Mouse (Mus musculus): ENCODE measurements around the gene Cutc.
A peak's percentile ranks its signal among the peaks of the same experiment; 100 is the strongest.

Gene Cutc

GRCm38 (mm10) chr19:43753226-43753835, 535 bp downstream of the Cutc start:
- DNase-seq (ENCODE audit: low read depth, low spot score), result peak; percentile 92

DNA sequence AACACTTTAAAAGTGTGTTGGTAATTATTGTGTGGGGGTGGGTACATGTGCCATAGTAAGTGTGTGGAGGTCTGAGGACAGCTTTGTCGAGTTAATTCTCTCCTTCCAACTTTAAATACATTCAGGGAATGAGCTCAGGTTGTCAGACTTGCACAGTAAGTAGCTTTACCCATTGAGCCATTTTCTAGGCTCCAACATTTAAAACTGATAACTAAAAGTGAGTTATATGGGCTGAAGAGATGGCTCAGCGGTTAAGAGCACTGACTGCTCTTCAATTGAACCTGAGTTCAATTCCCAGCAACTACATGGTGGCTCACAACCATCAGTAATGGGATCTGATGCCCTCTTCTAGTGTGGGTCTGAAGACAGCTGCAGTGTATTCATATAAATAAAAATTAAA, 1.4 kb downstream of the Cutc start:
- DNase-seq (ENCODE audit: low read depth, low spot score), result no peak

DNA sequence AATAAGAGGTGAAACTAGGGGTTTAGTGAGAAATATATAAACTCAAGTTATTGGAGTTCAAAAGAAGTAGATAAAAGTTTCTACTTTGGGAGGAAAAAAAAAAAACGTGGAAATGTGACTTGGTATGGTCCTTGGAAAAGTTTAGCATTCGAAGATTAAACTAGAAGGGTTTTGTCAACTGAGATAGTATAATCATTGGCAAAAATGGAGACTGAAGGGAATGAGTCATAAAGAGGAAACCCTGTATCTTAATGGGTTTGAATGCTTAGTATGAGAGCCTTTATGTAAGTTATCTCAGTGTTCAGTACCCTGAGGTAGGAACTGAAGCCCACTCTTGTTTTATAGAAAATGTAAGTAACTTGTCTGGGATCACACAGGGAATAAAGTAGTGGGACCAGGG, 2.1 kb downstream of the Cutc start:
- DNase-seq (ENCODE audit: low read depth, low spot score), result no peak

DNA sequence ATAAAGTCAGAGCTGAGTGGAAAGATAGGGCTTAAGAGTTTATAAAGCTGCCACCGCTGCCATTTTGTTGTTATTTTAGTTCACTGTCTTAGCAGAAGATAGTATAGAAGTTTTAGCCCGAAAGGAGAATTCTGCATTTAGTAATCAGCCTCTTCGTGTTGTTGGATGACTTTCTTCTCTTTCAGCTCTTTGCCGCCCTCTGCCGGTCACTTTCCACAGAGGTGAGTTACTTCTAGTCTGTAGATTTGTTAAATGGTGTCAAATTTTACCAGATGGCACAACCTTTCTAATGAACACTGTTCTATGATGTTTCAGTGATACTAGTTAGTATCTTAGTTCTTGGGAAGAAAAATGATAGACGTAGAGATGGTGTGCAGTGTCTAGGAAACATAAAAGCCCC, 7.7 kb downstream of the Cutc start:
- DNase-seq (ENCODE audit: low read depth, low spot score), result peak; percentile 78

GRCm38 (mm10) chr19:43761543-43762256, 8.9 kb downstream of the Cutc start:
- DNase-seq (ENCODE audit: low read depth, low spot score), result peak; percentile 29

GRCm38 (mm10) chr19:43762410-43762809, 9.6 kb downstream of the Cutc start:
- DNase-seq (ENCODE audit: low read depth, low spot score), result no peak

- DNase-seq (ENCODE audit: low read depth, low spot score), result no peak
These were observed 13.7 kb downstream of the Cutc start for GRCm38 (mm10) chr19:43766451-43766850.

- no peak for DNase-seq (ENCODE audit: low read depth, low spot score)
These were observed 14.9 kb downstream of the Cutc start for GRCm38 (mm10) chr19:43767549-43768322.

- DNase-seq (ENCODE audit: low read depth, low spot score), result no peak
These were observed 16.7 kb downstream of the Cutc start for GRCm38 (mm10) chr19:43769366-43769960.

GRCm38 (mm10) chr19:43770584-43770983, 17.8 kb downstream of the Cutc start:
- DNase-seq (ENCODE audit: low read depth, low spot score), result peak; percentile 42

GRCm38 (mm10) chr19:43771499-43771969, 18.7 kb downstream of the Cutc start:
- peak; percentile 85 for DNase-seq (ENCODE audit: low read depth, low spot score)

DNA sequence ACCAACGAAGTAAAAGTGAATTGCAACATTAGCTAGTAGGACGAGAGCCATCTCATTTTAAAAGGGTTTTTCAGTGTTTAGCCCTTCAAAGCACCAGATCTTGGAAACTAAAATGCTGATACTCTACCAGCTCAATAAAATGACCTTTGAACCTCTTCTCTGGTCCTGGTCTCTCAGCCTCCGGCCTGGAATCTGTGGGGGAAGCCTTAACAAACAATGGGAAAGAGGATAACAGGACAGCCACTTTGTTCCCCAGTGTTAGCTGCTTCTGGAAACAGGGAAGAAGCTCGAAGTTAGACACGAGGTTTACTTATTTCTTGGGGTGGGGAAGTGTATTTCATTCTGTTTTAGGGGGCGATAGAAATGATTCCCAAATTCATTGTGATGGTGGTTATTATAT, 19.5 kb downstream of the Cutc start:
- no peak for DNase-seq (ENCODE audit: low read depth, low spot score)

DNA sequence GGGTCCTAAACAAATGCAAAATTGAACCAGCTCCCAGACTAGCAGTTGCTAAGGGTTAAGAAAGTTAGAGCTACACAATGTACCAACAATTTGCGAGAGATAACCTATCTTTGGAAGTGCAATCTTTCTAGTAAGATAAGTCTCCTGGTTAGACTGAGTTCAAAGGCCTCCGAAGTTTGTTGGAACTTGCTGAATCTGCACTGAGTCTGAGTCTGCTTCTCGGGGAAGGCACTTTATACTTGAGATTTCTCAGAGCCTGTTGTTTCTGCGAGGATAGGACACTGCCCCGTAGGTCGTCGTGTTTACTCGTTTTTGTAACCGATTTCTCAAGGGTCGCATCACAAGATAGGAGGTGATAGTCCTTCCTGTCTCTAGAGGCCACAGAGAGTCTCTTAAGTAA, 22.6 kb downstream of the Cutc start:
- no peak for DNase-seq (ENCODE audit: low read depth, low spot score)

DNA sequence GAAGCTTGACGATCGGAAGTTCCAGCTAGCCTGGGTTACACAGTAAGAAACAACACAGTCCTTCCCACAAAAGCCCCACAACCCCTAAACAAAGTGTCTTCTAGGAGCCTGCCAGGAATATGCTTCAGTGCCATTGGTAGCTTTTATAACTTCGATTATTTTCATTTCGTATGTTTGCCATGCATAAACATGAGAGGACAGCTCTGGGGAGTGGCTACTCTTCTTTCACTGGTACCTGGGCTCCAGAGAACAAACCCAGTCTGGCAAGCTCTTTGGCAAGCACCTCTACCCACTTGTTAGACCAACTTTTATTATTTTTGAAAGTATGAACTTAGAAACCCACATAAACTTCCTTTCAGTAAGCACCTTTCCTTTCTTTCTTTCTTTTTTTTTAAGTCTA, 23.8 kb downstream of the Cutc start:
- no peak for DNase-seq (ENCODE audit: low read depth, low spot score)

DNA sequence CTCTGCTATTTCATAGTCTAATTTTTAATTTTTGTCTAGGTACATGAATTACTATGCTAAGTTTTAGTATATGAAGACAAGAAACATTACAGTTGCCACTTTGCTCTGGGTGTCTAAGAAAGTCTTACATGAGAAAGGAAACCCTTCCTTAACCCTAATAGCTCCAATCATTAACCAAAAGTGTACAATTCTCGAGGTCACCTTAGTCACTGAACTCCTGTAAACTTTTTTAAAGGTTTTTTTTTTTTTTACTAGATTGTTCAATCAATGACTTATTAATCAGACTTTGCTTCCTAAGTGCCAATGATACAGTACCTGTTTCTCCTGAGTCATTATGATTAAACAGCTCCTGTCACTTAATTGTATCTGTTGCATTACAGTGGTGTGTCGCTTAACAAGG, 24.5 kb downstream of the Cutc start:
- no peak for DNase-seq (ENCODE audit: low read depth, low spot score)

DNA sequence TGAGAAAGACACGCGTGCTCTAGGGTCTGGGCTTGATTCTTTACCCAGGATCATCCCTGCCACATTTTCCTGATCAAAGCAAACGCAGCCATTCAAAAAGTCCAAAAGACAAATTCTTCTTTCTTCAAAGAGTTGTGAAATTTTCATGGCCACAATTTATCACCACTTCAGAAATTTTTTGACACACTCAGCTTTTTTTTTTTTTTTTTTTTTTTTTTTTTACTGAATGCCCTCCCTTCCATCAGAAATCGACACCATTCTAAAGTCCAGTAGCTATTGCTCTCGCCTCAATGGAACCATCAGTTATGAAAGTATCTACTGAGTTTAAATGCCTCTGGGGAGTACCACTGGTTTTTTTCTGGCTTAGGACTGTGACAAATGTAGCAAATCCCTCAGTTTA, 27.6 kb downstream of the Cutc start:
- no peak for DNase-seq (ENCODE audit: low read depth, low spot score)

DNA sequence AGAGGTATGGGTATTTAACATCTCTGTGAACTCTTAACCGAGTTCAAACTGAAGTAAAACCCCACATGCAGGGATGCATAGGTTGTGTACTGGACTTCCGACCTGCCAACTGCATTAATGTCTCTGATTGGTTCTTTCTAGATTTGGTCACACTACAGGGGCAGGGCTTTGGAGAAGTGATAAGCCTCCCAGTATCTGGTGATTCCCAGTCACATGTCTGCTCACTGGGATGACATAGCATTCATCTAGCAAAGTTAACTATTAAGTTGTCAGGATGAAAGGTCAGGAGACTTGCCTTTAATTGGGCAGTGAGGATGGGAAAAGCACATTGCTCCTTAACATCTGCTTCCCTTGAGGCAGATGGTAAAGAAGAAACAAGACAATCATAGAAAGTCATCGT, 29.2 kb downstream of the Cutc start, which contains the start of gene Abcc2:
Abcc2 (plus strand) TSS at position 213 of the 400 bp plus-strand sequence.
- DNase-seq (ENCODE audit: low read depth, low spot score), result no peak

DNA sequence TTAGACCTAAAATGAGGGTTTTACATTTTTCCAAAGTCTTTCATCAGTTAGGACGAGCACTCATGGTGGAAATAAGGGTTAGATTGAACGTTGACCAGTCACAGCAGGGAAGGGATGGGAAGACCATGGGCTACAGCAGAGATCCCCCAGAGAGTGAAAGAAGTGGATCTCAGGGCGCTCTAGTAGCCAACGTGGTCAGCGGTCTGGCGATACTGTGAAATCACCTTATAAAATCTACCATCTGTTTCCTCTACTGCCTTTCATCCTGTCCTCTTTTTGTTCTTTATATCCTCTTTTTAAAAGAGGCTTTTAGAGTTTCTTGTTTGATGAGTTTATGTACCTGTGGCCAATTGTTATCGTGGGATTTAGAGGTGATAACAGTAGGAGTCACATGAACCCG, 32.0 kb downstream of the Cutc start:
- no peak for DNase-seq (ENCODE audit: low read depth, low spot score)

DNA sequence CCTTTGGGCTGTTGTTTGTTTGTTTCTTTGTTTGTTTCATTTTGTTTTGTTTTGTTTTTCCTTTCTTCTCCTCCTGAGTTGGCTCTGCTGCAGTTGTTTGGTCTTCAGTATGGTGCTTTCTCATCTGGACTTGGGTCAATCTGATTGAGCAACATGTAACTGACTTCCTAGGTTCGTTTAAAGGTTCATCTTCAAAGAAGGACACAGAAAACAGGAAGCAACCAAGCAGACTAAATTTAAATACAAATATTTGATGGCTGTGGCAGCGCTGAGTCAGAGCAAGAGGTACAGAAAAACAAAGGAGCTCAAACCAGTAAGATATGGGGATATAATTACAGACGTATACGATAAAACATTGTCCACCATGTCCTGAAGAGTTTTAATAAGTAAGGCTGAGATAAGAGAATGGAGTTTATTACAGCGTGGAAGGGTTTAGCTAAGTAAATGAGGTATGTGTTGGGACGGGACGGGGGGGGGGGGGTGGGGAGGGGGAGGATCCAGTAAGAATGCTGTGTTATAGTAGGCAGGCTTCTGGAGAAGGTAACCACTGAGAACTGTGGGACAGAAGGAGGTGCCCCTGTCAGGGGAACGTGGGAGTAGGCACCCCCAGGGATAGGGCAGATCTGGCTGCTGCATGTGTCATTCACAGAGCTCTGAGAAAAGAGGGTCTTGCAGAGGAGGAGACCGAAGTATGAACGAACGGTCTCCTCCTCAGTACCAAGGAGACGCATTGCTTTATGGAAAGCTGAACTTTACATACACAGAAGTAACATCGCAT, 33.6 kb downstream of the Cutc start:
- peak; percentile 46 for DNase-seq (ENCODE audit: low read depth, low spot score)

- DNase-seq (ENCODE audit: low read depth, low spot score), result no peak
These were observed 37.0 kb downstream of the Cutc start for GRCm38 (mm10) chr19:43789817-43790216.

DNA sequence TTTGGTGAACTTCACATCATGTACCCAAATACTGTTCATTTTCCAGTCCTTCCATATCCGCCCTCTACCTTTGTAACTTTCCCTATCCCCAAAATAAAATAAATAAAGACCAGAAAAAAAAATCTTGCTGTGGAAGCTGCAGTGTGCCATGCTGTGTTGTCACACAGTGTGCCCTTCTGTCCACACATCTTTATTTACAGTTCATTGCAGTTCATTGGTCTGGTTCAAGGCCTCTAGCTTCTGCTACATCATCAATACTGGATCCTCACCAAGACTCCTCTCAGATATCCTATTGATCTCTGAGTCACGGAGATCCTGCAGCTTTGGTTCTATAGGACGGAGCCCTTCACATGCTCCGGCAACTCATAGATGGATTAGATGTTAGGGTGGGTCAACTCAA, 39.7 kb downstream of the Cutc start:
- no peak for DNase-seq (ENCODE audit: low read depth, low spot score)

Measured in A20 (cell line).